Mouse (Mus musculus): ENCODE results near the gene Glul. TPM values are rescaled to one million over a fixed set of nuclear protein-coding genes. Genes with fewer than 3 reads are reported as not detected.

Glul gene
- polyA plus RNA-seq, 1 experiment from 2014 or later: 130 TPM

DNA sequence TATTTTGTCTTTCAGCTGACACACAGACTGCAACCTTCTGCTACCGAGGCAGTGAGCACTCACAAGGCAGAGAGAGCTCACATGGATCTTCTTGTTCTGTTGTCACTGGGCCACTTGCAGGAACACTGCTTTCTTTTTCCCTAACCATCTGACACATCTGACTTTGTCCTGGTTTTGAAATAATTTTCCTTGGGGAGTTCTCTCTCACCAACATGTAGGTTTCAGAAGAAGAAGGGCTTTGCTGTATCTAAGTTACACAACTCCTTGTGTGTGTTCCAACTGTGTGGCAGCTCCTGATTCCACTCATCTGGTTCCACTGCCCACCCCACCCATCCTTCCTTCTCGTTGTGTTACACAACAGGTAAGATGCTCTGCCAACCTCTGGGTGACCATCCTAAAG, 6.0 kb upstream of the Glul start:
- no peak for ATAC-seq (ENCODE audit: insufficient number of reproducible peaks, insufficient read depth, low FRiP score, low read depth)
- H3K4me3 ChIP-seq (ENCODE audit: low read depth, low read length): no peak overlapping the region
- no peaks in the 10 kb centered on the region for H3K36me3 ChIP-seq (ENCODE audit: control insufficient read depth, insufficient read depth, low read length)
- no peak overlapping the region for H3K4me2 ChIP-seq (replicated peaks; ENCODE audit: low read depth, low read length)
- WGBS: 77% methylated on average over 2 of the region's 2 CpGs
- no peak overlapping the region for H3K27ac ChIP-seq (ENCODE audit: low read length)
- H3K4me1 ChIP-seq (ENCODE audit: control insufficient read depth, insufficient read depth, low read length): 0 out of 2 replicates have a peak, but pooled peaks cover 5% of the 10 kb centered on the region
- H3K9me3 ChIP-seq (ENCODE audit: control insufficient read depth, low read depth, low read length): no peaks in the 10 kb centered on the region
- no peaks in the 10 kb centered on the region for H3K27me3 ChIP-seq (ENCODE audit: control insufficient read depth, insufficient read depth, low read length)
- H3K9ac ChIP-seq (replicated peaks; ENCODE audit: low read depth, low read length): no peak overlapping the region

DNA sequence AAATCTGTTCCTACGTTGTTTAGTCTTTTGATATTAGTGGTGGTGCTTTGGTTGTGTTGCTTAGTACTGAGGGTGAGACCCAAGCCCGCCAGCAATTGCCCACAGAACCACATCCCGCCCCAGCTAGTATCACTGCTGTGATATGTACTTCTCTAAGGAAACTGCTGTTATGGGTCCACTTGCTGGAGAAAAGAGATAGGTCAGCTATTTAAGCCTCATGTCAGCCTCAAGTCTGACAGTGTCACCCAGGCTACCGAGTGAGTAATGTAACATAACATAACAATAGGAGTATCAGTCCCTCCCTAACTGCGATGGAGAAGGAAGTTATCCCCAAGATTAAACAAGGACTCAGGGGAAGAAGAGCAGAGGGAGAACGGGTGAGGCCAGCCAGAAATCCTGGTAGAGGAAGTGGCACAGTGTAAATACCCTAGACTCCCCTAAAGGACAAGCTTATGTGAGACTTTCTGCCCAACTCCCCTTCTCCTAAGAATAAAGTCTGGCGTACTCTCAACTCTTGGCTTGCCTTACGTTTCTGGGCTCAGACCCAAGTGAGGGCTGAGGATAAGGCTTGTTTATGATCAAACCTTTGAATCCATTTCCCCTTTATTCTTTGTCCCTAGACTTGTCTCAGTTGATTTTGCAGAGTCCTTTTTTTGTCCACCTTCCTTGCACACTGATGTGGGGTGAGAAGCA, 5.4 kb upstream of the Glul start:
- H3K4me2 ChIP-seq (replicated peaks; ENCODE audit: low read depth, low read length): no peak overlapping the region
- H3K27me3 ChIP-seq (ENCODE audit: control insufficient read depth, insufficient read depth, low read length): no peaks in the 10 kb centered on the region
- H3K9ac ChIP-seq (replicated peaks; ENCODE audit: low read depth, low read length): no peak overlapping the region
- no peak for ATAC-seq (ENCODE audit: insufficient number of reproducible peaks, insufficient read depth, low FRiP score, low read depth)
- 48% methylated on average over 8 of the region's 8 CpGs for WGBS
- H3K36me3 ChIP-seq (ENCODE audit: control insufficient read depth, insufficient read depth, low read length): no peaks in the 10 kb centered on the region
- H3K4me3 ChIP-seq (ENCODE audit: low read depth, low read length): no peak overlapping the region
- no peaks in the 10 kb centered on the region for H3K9me3 ChIP-seq (ENCODE audit: control insufficient read depth, low read depth, low read length)
- H3K27ac ChIP-seq (ENCODE audit: low read length): no peak overlapping the region
- H3K4me1 ChIP-seq (ENCODE audit: control insufficient read depth, insufficient read depth, low read length): 0 out of 2 replicates have a peak, but pooled peaks cover 5% of the 10 kb centered on the region

DNA sequence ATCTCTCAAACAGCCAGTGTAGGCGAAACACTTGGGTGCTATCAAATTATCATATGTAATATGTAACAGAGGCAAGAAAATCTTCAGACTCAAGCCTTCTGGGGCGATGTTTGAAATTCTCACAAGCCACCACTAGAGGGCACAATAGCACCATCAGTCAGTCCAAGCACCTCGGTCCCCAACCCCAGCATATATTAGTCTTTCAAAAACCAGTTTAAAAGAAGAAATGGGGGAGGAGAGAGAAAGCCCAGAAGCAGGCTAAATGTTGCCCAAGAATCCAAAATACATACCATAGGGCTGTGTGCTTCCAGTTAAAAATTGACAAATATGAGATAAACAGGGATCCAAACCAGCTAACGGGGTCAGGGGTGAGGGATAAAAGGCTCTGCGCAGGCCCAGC, 4.8 kb upstream of the Glul start:
- H3K4me2 ChIP-seq (replicated peaks; ENCODE audit: low read depth, low read length): no peak overlapping the region
- no peaks in the 10 kb centered on the region for H3K9me3 ChIP-seq (ENCODE audit: control insufficient read depth, low read depth, low read length)
- H3K4me1 ChIP-seq (ENCODE audit: control insufficient read depth, insufficient read depth, low read length): 0 out of 2 replicates have a peak, but pooled peaks cover 5% of the 10 kb centered on the region
- no peak overlapping the region for H3K4me3 ChIP-seq (ENCODE audit: low read depth, low read length)
- H3K27ac ChIP-seq (ENCODE audit: low read length): no peak overlapping the region
- no peak overlapping the region for H3K9ac ChIP-seq (replicated peaks; ENCODE audit: low read depth, low read length)
- H3K36me3 ChIP-seq (ENCODE audit: control insufficient read depth, insufficient read depth, low read length): no peaks in the 10 kb centered on the region
- no peak for ATAC-seq (ENCODE audit: insufficient number of reproducible peaks, insufficient read depth, low FRiP score, low read depth)
- H3K27me3 ChIP-seq (ENCODE audit: control insufficient read depth, insufficient read depth, low read length): no peaks in the 10 kb centered on the region
- WGBS: 33% methylated on average over 5 of the region's 5 CpGs

DNA sequence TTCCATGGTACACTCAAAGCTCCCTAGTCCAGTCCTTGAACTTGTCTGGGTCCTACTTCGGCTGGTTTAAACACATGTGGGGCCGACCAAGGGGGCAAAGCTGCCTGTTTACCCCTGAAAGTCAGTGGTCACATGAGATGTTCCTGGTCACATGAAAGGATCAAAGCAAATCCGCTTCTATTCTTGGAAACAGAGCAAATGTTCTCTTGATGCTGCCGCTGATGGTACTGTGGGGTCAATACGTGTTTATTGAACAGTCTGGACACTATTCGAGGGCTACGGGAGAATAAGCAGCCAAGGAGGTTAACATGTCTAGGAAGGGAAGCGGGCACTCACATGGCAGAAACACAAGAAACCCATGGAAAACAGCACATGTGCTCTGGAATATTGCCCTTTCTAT, 2.5 kb upstream of the Glul start:
- 72% methylated on average over 8 of the region's 8 CpGs for WGBS
- Histone ChIP-seq H3K4me3 (ENCODE audit: low read depth, low read length) (no peak overlapping the region), H3K9ac (replicated peaks; ENCODE audit: low read depth, low read length) (no peak overlapping the region), H3K36me3 (ENCODE audit: control insufficient read depth, insufficient read depth, low read length) (no peaks in the 10 kb centered on the region), H3K27ac (ENCODE audit: low read length) (no peak overlapping the region), H3K27me3 (ENCODE audit: control insufficient read depth, insufficient read depth, low read length) (no peaks in the 10 kb centered on the region), H3K4me2 (replicated peaks; ENCODE audit: low read depth, low read length) (no peak overlapping the region), H3K9me3 (ENCODE audit: control insufficient read depth, low read depth, low read length) (no peaks in the 10 kb centered on the region), H3K4me1 (ENCODE audit: control insufficient read depth, insufficient read depth, low read length) (0 out of 2 replicates have a peak, but pooled peaks cover 5% of the 10 kb centered on the region)
- ATAC-seq (ENCODE audit: insufficient number of reproducible peaks, insufficient read depth, low FRiP score, low read depth): no peak

DNA sequence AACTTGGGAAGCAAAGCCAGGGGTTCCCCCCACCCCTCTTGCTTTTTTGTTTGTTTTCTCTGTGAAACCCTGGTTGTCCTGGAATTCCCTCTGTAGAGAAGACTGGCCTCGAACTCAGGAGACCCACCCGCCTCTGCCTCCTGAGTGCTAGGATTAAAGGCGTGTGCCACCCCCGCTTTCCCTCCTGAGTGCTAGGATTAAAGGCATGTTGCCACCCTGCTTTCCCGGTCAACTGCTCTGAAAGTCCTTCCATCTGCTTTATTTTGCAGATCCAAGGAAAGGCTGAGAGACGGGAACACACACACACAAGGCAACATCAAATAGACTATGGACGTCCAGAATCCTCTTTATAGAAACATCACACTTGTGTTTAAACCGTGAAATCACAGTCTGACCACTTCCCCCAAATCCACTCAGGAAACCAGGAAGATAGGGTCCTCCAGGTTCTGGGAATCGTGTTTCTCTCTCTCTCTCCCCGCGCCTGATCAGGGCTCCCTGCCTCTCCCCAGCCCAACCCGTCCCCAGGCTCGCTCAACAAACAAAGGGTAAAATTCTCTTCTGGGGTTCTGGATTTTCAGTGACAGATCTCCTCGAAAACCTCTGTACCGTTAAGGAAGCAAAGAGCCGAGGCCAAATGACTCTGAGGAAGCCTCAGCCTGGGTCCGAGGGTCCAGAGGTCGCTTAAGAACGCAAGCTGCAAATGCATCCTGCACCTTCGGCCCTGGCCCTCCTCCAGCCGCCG, 584 bp upstream of the Glul start:
- WGBS: 16% methylated on average over 22 of the region's 22 CpGs
- no peaks in the 10 kb centered on the region for H3K27me3 ChIP-seq (ENCODE audit: control insufficient read depth, insufficient read depth, low read length)
- H3K4me3 ChIP-seq (ENCODE audit: low read depth, low read length): peak overlapping the region; percentile 83
- H3K4me2 ChIP-seq (replicated peaks; ENCODE audit: low read depth, low read length): peak overlapping the region; percentile 70
- peak overlapping the region; percentile 47; the same call in 1 of the 2 replicates for H3K9ac ChIP-seq (replicated peaks; ENCODE audit: low read depth, low read length)
- H3K4me1 ChIP-seq (ENCODE audit: control insufficient read depth, insufficient read depth, low read length): 0 out of 2 replicates have a peak, but pooled peaks cover 5% of the 10 kb centered on the region
- H3K27ac ChIP-seq (ENCODE audit: low read length): peak overlapping the region; percentile 96
- peak; percentile 51 for ATAC-seq (ENCODE audit: insufficient number of reproducible peaks, insufficient read depth, low FRiP score, low read depth)
- H3K9me3 ChIP-seq (ENCODE audit: control insufficient read depth, low read depth, low read length): no peaks in the 10 kb centered on the region
- peaks cover 7% of the 10 kb centered on the region; the same call in 1 of the 2 replicates for H3K36me3 ChIP-seq (ENCODE audit: control insufficient read depth, insufficient read depth, low read length)

DNA sequence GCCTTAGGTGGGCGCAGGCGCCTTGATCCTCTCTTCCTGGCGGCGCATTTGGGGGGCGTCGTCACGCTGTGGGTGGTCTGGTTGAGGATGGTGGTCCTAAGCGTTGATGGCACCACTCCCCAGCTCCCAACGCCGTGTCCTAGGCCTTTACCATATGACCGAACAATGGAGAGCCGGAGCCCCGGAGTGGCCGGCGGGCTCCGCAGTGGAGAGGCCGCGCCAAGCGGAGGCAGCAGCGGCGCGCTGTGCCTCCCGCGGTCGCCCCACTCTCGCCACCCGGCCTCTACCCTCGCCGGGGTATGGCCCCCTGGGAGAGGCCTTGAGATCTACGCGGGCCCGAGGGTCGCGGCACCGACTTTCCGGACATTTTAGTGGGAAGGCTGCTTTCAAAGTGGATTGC, 637 bp downstream of the Glul start:
- peak overlapping the region; percentile 83 for H3K9ac ChIP-seq (replicated peaks; ENCODE audit: low read depth, low read length)
- peak overlapping the region; percentile 70 for H3K4me2 ChIP-seq (replicated peaks; ENCODE audit: low read depth, low read length)
- H3K9me3 ChIP-seq (ENCODE audit: control insufficient read depth, low read depth, low read length): no peaks in the 10 kb centered on the region
- H3K4me3 ChIP-seq (ENCODE audit: low read depth, low read length): peak overlapping the region; percentile 83
- peaks cover 19% of the 10 kb centered on the region; the same call in 1 of the 2 replicates for H3K36me3 ChIP-seq (ENCODE audit: control insufficient read depth, insufficient read depth, low read length)
- ATAC-seq (ENCODE audit: insufficient number of reproducible peaks, insufficient read depth, low FRiP score, low read depth): peak; percentile 7; the same call in 1 of the 2 replicates
- no peaks in the 10 kb centered on the region for H3K27me3 ChIP-seq (ENCODE audit: control insufficient read depth, insufficient read depth, low read length)
- peak overlapping the region; percentile 96 for H3K27ac ChIP-seq (ENCODE audit: low read length)
- 1% methylated on average over 35 of the region's 36 CpGs for WGBS
- H3K4me1 ChIP-seq (ENCODE audit: control insufficient read depth, insufficient read depth, low read length): no peaks in the 10 kb centered on the region

DNA sequence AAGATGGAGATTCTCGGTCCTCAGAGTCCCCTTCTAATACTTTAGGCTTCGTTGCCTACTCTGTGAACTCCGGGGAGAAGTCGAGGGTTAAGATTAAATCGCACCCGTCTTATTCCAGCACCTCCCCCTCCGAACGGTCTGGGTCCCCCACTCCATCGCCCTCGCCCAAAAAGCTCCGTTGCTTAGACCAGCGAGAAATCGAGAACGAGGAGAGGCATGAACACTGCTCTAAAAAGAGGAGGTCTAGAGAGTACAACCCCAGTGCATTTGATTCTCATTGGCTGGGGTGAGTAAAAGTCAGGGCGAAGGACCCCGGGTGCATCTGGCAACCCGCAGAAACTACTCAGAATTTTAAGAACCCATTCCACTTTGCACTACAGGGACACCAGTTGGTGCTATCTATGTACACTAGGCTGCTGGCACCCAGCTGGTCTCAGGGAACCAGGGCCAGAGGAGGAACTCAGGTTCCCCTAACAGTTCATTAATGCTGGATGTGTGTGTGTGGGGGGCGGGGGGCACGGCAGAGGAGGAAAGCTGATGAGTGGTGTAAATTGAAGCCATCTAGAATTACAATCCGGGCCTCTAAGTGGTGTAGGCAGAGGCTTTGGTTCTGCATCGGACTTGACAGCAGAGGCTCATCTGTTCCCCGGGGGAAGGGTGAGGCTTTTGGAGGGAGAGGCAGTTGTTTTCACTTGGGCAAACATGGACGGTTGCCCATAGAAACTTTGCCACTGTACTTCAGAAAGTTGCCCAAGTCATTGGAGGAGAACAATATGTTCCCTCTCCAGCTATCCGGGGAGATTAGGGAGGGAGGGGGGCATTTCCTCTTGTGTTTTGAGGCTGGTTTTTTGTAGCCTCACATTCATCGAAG, 1.4 kb downstream of the Glul start:
- Histone ChIP-seq H3K27ac (ENCODE audit: low read length) (peak overlapping the region; percentile 96), H3K4me3 (ENCODE audit: low read depth, low read length) (peak overlapping the region; percentile 83), H3K27me3 (ENCODE audit: control insufficient read depth, insufficient read depth, low read length) (no peaks in the 10 kb centered on the region), H3K9me3 (ENCODE audit: control insufficient read depth, low read depth, low read length) (no peaks in the 10 kb centered on the region), H3K36me3 (ENCODE audit: control insufficient read depth, insufficient read depth, low read length) (peaks cover 23% of the 10 kb centered on the region; the same call in 1 of the 2 replicates), H3K9ac (replicated peaks; ENCODE audit: low read depth, low read length) (peak overlapping the region; percentile 83), H3K4me1 (ENCODE audit: control insufficient read depth, insufficient read depth, low read length) (no peaks in the 10 kb centered on the region), H3K4me2 (replicated peaks; ENCODE audit: low read depth, low read length) (peak overlapping the region; percentile 70)
- no peak for ATAC-seq (ENCODE audit: insufficient number of reproducible peaks, insufficient read depth, low FRiP score, low read depth)
- 2% methylated on average over 25 of the region's 25 CpGs for WGBS

DNA sequence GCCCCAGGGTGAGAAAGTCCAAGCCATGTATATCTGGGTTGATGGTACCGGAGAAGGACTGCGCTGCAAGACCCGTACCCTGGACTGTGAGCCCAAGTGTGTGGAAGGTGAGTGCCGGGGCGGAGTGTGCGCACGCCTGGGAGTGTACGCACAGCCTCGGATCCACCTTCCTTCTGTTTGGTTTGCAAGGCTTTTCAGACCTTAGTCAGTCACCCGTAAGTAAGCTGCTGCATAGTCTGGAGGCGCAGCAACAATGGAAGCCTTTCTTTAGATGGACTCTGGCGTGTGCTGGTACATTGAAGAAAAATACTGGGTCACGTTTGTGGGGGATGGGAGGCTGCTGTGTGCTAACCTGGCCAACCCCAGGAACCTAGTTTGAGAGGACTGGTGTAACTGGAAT, 3.3 kb downstream of the Glul start:
- no peak for ATAC-seq (ENCODE audit: insufficient number of reproducible peaks, insufficient read depth, low FRiP score, low read depth)
- Histone ChIP-seq H3K36me3 (ENCODE audit: control insufficient read depth, insufficient read depth, low read length) (peaks cover 42% of the 10 kb centered on the region), H3K9me3 (ENCODE audit: control insufficient read depth, low read depth, low read length) (no peaks in the 10 kb centered on the region), H3K4me1 (ENCODE audit: control insufficient read depth, insufficient read depth, low read length) (no peaks in the 10 kb centered on the region), H3K9ac (replicated peaks; ENCODE audit: low read depth, low read length) (no peak overlapping the region), H3K27me3 (ENCODE audit: control insufficient read depth, insufficient read depth, low read length) (no peaks in the 10 kb centered on the region), H3K4me3 (ENCODE audit: low read depth, low read length) (no peak overlapping the region), H3K4me2 (replicated peaks; ENCODE audit: low read depth, low read length) (no peak overlapping the region), H3K27ac (ENCODE audit: low read length) (no peak overlapping the region)
- 73% methylated on average over 13 of the region's 13 CpGs for WGBS
